Mouse (Mus musculus): Measurements from ENCODE around the gene Ankrd11. TPM values are rescaled to one million over a fixed set of nuclear protein-coding genes. Genes with fewer than 3 reads are reported as not detected.
"Not testable (repeated sequence)": the region's sequence is repeated elsewhere in the genome, so short reads cannot be mapped to it uniquely, and the experiment has no call there.

Gene Ankrd11
- total and polyA plus RNA-seq, 2 experiments from 2014 or later: 75.9 to 96.6 TPM

DNA sequence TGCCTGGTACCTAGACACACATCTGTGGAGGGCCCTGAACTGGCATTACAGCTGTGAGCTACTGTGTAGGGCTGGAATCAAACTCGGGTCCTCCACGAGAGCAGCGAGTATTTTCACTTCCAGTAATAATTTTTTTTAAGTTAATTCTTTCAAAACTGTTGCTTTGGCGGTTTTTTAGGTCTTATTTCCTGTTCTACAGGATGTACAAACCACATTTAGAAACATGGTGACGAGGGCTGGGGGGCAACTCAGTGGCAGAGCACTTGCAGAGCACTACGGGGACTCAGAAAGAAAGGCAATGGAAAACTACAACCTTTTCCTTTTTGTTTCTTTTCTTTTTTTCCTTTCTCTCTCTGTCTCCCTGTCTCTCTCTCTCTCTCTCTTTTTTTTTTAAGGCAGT, 7.9 kb downstream of the Ankrd11 start:
- 83% methylated on average over 6 of the region's 6 CpGs for WGBS
- H3K27me3 ChIP-seq (ENCODE audit: insufficient read depth, low read length): no peaks in the 10 kb centered on the region
- no peak overlapping the region for H3K27ac ChIP-seq
- no peak overlapping the region for H3K9ac ChIP-seq (replicated peaks; ENCODE audit: low read length)
- H3K9me3 ChIP-seq (ENCODE audit: low read length): no peaks in the 10 kb centered on the region
- no peak overlapping the region for H3K4me3 ChIP-seq (ENCODE audit: low read length)
- peaks cover 1% of the 10 kb centered on the region; the same call in 1 of the 2 replicates for H3K4me1 ChIP-seq (ENCODE audit: insufficient read depth, low read length)
- H3K4me2 ChIP-seq (ENCODE audit: low read depth, low read length): no peak overlapping the region
- DNase-seq (ENCODE audit: low spot score) (no peak), ATAC-seq (no peak)
- no peaks in the 10 kb centered on the region for H3K36me3 ChIP-seq (ENCODE audit: insufficient read depth, low read length)
- no peak for TF ChIP-seq CTCF (IDR thresholded peaks at IDR 0.05; ENCODE audit: low read depth)

DNA sequence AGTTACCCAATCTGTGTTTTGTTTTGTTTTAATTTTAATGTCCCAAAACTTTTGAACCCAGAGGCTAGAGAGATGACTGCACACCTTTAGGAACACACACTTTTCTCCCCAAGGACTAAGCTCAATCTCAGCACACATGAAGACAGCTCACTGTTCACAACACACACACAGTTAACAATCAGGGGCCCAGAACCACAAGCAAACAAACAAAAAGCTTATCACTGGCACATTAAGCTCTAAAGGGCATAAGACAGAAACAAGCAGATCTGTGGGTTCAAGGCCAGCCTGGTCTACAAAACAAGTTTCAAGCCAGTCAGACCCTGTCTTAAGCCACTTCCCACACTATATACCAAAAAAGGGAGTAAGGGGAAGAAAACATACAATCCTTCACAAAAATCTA, 8.6 kb downstream of the Ankrd11 start:
- TF ChIP-seq CTCF (IDR thresholded peaks at IDR 0.05; ENCODE audit: low read depth): no peak
- DNase-seq (ENCODE audit: low spot score): no peak
- Histone ChIP-seq H3K4me2 (ENCODE audit: low read depth, low read length) (no peak overlapping the region), H3K36me3 (ENCODE audit: insufficient read depth, low read length) (no peaks in the 10 kb centered on the region), H3K9me3 (ENCODE audit: low read length) (no peaks in the 10 kb centered on the region), H3K27ac (no peak overlapping the region), H3K27me3 (ENCODE audit: insufficient read depth, low read length) (no peaks in the 10 kb centered on the region), H3K9ac (replicated peaks; ENCODE audit: low read length) (no peak overlapping the region), H3K4me1 (ENCODE audit: insufficient read depth, low read length) (no peaks in the 10 kb centered on the region), H3K4me3 (ENCODE audit: low read length) (no peak overlapping the region)
- ATAC-seq: no peak

DNA sequence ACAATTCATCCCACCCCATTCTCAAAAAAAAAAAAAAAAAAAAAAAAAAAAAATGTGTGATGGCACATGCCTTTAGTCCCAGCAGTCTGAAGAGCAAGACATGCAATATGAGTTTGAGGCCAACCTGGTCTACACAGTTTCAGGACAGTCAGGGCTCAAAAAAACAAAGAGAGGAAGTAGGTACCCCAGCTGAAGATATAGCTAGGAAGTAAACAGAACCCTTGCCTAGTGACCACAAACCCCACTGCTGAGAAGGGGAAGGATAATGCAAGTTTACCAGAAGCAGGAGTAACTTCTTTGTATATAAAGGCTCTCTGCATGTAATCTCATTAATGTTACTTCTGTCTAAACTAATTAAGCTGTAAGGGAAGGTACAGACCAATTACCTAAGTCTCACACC, 9.3 kb downstream of the Ankrd11 start:
- Histone ChIP-seq H3K27ac (no peak overlapping the region), H3K4me1 (ENCODE audit: insufficient read depth, low read length) (no peaks in the 10 kb centered on the region), H3K4me3 (ENCODE audit: low read length) (no peak overlapping the region), H3K9ac (replicated peaks; ENCODE audit: low read length) (no peak overlapping the region), H3K4me2 (ENCODE audit: low read depth, low read length) (no peak overlapping the region), H3K9me3 (ENCODE audit: low read length) (no peaks in the 10 kb centered on the region), H3K36me3 (ENCODE audit: insufficient read depth, low read length) (no peaks in the 10 kb centered on the region), H3K27me3 (ENCODE audit: insufficient read depth, low read length) (no peaks in the 10 kb centered on the region)
- TF ChIP-seq CTCF (IDR thresholded peaks at IDR 0.05; ENCODE audit: low read depth): no peak
- DNase-seq (ENCODE audit: low spot score) (no peak), ATAC-seq (no peak)

DNA sequence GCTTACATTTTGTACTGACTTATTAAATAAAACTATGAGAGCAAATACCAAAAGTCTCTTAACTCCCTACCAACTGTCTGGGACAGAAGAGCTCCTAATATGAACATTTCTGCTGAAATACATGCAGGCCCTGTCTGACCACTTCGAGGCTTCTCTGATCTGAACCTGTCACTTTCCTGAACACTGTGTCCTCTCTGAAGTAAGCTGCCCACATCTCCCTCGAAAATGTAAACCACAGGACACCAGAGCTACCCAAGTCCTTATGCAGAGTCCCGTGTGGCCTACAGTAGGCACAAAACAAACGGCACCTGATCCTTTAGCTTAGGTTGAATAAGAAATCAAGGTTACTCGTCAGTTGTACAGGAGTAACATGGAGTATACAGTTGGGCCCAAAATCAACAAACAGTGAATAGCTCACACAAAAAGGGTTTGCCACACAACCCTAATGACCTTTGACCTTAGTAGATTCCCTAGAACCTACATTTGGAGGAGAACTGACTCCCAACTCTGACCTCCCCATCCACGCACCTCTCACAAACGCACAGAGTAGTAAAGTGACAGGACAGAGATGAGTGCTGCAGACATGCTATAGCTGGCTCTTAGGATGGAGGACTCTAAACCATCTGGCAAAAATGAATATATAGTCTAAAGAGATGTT, 10.6 kb downstream of the Ankrd11 start:
- Histone ChIP-seq H3K4me1 (ENCODE audit: insufficient read depth, low read length) (no peaks in the 10 kb centered on the region), H3K9me3 (ENCODE audit: low read length) (no peaks in the 10 kb centered on the region), H3K27me3 (ENCODE audit: insufficient read depth, low read length) (no peaks in the 10 kb centered on the region), H3K27ac (no peak overlapping the region), H3K9ac (replicated peaks; ENCODE audit: low read length) (no peak overlapping the region), H3K4me2 (ENCODE audit: low read depth, low read length) (no peak overlapping the region), H3K36me3 (ENCODE audit: insufficient read depth, low read length) (no peaks in the 10 kb centered on the region), H3K4me3 (ENCODE audit: low read length) (no peak overlapping the region)
- 84% methylated on average over 7 of the region's 7 CpGs for WGBS
- ATAC-seq (no peak), DNase-seq (ENCODE audit: low spot score) (no peak)
- no peak for TF ChIP-seq CTCF (IDR thresholded peaks at IDR 0.05; ENCODE audit: low read depth)

DNA sequence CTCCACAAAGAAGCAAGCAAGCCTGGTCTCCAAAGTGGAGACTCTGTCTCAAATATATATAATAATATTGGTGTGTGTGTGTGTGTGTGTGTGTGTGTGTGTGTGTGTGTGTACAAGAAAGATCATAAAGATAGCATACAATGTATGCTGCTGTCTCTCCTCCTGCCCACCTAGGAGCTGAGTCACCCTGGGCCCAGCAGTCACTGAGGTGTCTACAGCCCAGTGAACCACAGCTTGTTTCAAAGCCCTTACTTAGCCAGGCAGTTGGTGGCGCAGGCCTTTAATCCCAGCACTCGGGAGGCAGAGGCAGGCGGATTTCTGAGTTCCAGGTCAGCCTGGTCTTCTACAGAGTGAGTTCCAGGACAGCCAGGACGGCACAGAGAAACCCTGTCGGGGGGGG, 12.0 kb downstream of the Ankrd11 start:
- H3K4me1 ChIP-seq (ENCODE audit: insufficient read depth, low read length); DNase-seq (ENCODE audit: low spot score); H3K4me2 ChIP-seq (ENCODE audit: low read depth, low read length); H3K9me3 ChIP-seq (ENCODE audit: low read length); H3K4me3 ChIP-seq (ENCODE audit: low read length); H3K36me3 ChIP-seq (ENCODE audit: insufficient read depth, low read length); ATAC-seq; H3K9ac ChIP-seq (replicated peaks; ENCODE audit: low read length); H3K27me3 ChIP-seq (ENCODE audit: insufficient read depth, low read length); H3K27ac ChIP-seq: not testable (repeated sequence)
- WGBS: 81% methylated on average over 4 of the region's 5 CpGs

DNA sequence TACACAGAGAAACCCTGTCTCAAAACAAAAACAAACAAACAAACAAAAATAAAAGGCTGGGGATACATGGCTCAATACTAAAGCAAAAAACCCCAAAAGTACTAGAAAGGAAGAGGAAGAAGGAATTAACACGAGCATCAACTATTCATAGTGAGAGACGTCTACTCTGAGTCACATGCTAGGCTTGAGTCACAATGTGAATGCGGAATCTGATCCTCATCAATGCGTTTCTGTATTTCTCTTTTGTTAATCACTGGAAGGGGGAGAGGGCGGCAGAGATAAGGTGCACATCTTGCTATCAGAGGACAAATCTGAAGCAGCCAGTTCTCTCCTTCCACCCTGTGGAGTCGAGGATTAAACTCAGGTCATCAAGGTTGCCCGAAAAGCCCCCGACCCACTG, 14.3 kb downstream of the Ankrd11 start:
- 94% methylated on average over 8 of the region's 8 CpGs for WGBS
- no peak for DNase-seq (ENCODE audit: low spot score)
- Histone ChIP-seq H3K36me3 (ENCODE audit: insufficient read depth, low read length) (no peaks in the 10 kb centered on the region), H3K4me2 (ENCODE audit: low read depth, low read length) (no peak overlapping the region), H3K9ac (replicated peaks; ENCODE audit: low read length) (no peak overlapping the region), H3K9me3 (ENCODE audit: low read length) (no peaks in the 10 kb centered on the region), H3K4me3 (ENCODE audit: low read length) (no peak overlapping the region), H3K27me3 (ENCODE audit: insufficient read depth, low read length) (no peaks in the 10 kb centered on the region), H3K4me1 (ENCODE audit: insufficient read depth, low read length) (no peaks in the 10 kb centered on the region), H3K27ac (no peak overlapping the region)
- no peak for TF ChIP-seq CTCF (IDR thresholded peaks at IDR 0.05; ENCODE audit: low read depth)
- ATAC-seq: no peak

DNA sequence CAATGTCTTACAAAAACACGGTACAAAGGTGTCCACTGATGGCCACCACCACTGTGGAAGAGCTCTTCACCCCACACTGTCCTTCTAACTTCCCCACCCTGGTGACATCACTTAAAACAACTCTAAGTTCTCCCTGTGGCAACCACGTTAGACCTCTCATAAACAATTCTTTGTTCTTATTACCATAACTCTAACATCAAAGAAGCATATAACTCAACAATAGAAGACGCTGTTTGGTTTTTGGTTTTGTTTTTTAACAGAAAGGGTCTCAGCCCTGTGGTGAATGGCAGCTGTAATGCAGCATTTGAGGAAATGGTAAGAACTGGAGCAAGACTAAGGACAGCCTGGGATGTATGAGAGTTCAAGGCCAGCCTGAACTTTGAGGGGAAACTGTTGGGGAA, 16.1 kb downstream of the Ankrd11 start:
- no peaks in the 10 kb centered on the region for H3K4me1 ChIP-seq (ENCODE audit: insufficient read depth, low read length)
- WGBS: 81% methylated on average over 3 of the region's 3 CpGs
- DNase-seq (ENCODE audit: low spot score) (no peak), ATAC-seq (no peak)
- no peaks in the 10 kb centered on the region for H3K27me3 ChIP-seq (ENCODE audit: insufficient read depth, low read length)
- no peak for TF ChIP-seq CTCF (IDR thresholded peaks at IDR 0.05; ENCODE audit: low read depth)
- no peak overlapping the region for H3K4me3 ChIP-seq (ENCODE audit: low read length)
- H3K9ac ChIP-seq (replicated peaks; ENCODE audit: low read length): no peak overlapping the region
- no peaks in the 10 kb centered on the region for H3K9me3 ChIP-seq (ENCODE audit: low read length)
- no peak overlapping the region for H3K27ac ChIP-seq
- H3K4me2 ChIP-seq (ENCODE audit: low read depth, low read length): no peak overlapping the region
- no peaks in the 10 kb centered on the region for H3K36me3 ChIP-seq (ENCODE audit: insufficient read depth, low read length)
